Mouse (Mus musculus) stomach, adult 2 months (tissue): ENCODE data around the gene Gm28041. TPM values are rescaled to one million over a fixed set of nuclear protein-coding genes. Genes with fewer than 3 reads are reported as not detected.

Experiments used
- polyA plus RNA-seq: library from polyadenylated mRNA; depleted of rRNA; stranded (reverse); fragments of >200 nt; gene quantifications from 2 replicates; pipeline ENCODE4 v1.2.3, GENCODE M21; 2012; rRNA removed

The Gm28041 gene
- polyA plus RNA-seq = not detected in 2 replicates

GRCm38 (mm10) chr13:67375050-67375911, at the start of gene Gm28041, which contains the start of gene Zfp456:
TSS of gene Gm28041 (minus strand) at chr13:67375733.
TSS of gene Zfp456 (minus strand) at chr13:67375810.

GRCm38 (mm10) chr13:67421207-67421857, 45.8 kb upstream of the Gm28041 start, which contains the start of gene Zfp459:
TSS of gene Zfp459 (minus strand) at chr13:67421418.

GRCm38 (mm10) chr13:67399183-67399903, 23.8 kb upstream of the Gm28041 start, which contains the start of gene Zfp429:
TSS of gene Zfp429 (minus strand) at chr13:67399819.

GRCm38 (mm10) chr13:67360131-67360744, 15.3 kb downstream of the Gm28041 start, which contains the start of the genes Gm28044 and Zfp953:
TSS of gene Gm28044 (minus strand) at chr13:67360536.
TSS of gene Zfp953 (minus strand) at chr13:67360605.

GRCm38 (mm10) chr13:67332019-67332724, 43.4 kb downstream of the Gm28041 start, which contains the start of gene Zfp595:
TSS of gene Zfp595 (minus strand) at chr13:67332570.

GRCm38 (mm10) chr13:67305822-67306672, 69.5 kb downstream of the Gm28041 start, which contains the start of gene Zfp457:
TSS of gene Zfp457 (minus strand) at chr13:67306485.

Other genes with a start within 250 kb of the Gm28041 start
- 0.15 and 0.16 TPM in 2 replicates for gene Rsl1, start 202.6 kb downstream of the Gm28041 start, polyA plus RNA-seq
- 0.02 TPM in 1 of 2 replicates, not detected in the other for gene Zfp455, start 181.2 kb downstream of the Gm28041 start, polyA plus RNA-seq
- gene Zfp458, start 97.3 kb downstream of the Gm28041 start, polyA plus RNA-seq = 0.04 and 0.17 TPM in 2 replicates
- gene Zfp457, start 69.2 kb downstream of the Gm28041 start, polyA plus RNA-seq = 0.13 and 0.19 TPM in 2 replicates
- gene Zfp595, start 43.2 kb downstream of the Gm28041 start, polyA plus RNA-seq = 0.09 TPM in 2 replicates
- not detected in 2 replicates for gene Gm28044, start 15.2 kb downstream of the Gm28041 start, polyA plus RNA-seq
- 0.02 and 0.03 TPM in 2 replicates for gene Zfp953, start 15.1 kb downstream of the Gm28041 start, polyA plus RNA-seq
- 0.02 TPM in 1 of 2 replicates, not detected in the other for gene Zfp456, start 77 bp upstream of the Gm28041 start, polyA plus RNA-seq
- 0.43 and 0.54 TPM in 2 replicates for gene Zfp429, start 24.1 kb upstream of the Gm28041 start, polyA plus RNA-seq
- gene Zfp459, start 45.7 kb upstream of the Gm28041 start, polyA plus RNA-seq = 0.03 and 0.14 TPM in 2 replicates
- gene Zfp874a, start 75.9 kb upstream of the Gm28041 start, polyA plus RNA-seq = 0.08 and 0.09 TPM in 2 replicates
- 0.05 and 0.37 TPM in 2 replicates for gene Zfp874b, start 108.5 kb upstream of the Gm28041 start, polyA plus RNA-seq
- 0.06 and 0.09 TPM in 2 replicates for gene Zfp58, start 124.8 kb upstream of the Gm28041 start, polyA plus RNA-seq
- not detected in 2 replicates for gene Gm26965, start 150.4 kb upstream of the Gm28041 start, polyA plus RNA-seq
- gene Zfp87, start 150.4 kb upstream of the Gm28041 start, polyA plus RNA-seq = 3.0 and 3.3 TPM in 2 replicates
- 0.05 and 0.66 TPM in 2 replicates for gene Zfp748, start 178.1 kb upstream of the Gm28041 start, polyA plus RNA-seq
- gene Zfp729b, start 234.0 kb upstream of the Gm28041 start, polyA plus RNA-seq = 0.01 TPM in 2 replicates